Mouse (Mus musculus) cerebellum, adult 11-12 months (tissue): ENCODE data around the gene Mxi1.

Experiments
- DNase-seq: peaks from one replicate; pipeline ENCODE4 v3.0.0; 2022

Gene Mxi1

DNA sequence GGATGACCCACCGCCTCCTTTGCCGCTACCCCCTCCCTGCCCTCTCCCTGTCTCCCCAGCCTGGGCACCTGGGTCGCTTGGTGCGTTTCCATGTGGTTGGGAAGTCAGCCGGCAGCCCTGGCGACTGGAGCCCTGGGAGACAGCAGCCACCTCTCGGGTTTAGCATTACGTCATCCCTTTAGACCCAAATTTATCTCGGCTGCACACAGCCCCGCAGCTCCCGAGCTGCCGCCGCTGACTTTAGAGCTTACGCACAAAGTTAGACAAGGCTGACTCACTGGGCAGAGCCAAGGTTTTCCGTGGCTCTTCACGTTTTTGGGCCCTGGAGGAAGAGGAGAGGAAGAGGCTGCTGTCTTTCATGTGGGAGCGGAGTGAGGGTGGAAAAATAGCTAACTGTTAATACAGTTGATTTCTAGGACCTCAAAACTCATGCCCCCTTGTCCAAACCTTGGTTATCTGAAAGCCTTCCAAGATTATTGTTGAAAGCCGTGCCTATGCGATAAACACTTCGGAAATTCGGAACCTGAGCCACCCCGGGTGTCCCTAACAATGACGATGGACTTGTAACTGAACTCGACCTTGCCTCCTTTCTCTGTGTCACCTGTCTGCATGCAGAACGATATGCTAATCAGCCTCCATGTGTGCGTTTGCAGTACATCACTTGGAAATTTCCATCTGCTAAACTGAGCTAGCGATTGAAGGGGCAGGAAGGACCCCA, 15.4 kb downstream of the Mxi1 start:
- DNase-seq = peak; percentile 90

DNA sequence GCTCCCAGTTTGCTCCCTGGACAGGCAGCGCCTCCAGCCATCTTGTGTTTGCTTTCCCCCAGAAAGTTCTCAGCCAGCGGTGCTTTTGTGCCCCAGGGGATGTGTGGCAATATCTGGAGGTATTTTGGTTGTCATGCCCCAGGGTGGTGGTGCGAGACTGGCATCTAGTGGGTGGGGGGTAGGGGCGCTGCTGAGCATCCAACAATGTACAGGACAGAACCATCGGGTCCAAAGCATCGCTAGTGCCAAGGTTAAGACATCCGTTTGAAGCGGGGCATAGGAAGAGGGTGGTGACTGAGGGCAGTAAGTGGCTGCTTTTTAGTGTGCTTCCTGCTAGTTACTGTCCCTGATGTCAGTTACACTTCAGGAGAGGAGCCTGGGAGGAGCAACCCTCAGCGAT, 17.8 kb downstream of the Mxi1 start:
- DNase-seq = peak; percentile 66

DNA sequence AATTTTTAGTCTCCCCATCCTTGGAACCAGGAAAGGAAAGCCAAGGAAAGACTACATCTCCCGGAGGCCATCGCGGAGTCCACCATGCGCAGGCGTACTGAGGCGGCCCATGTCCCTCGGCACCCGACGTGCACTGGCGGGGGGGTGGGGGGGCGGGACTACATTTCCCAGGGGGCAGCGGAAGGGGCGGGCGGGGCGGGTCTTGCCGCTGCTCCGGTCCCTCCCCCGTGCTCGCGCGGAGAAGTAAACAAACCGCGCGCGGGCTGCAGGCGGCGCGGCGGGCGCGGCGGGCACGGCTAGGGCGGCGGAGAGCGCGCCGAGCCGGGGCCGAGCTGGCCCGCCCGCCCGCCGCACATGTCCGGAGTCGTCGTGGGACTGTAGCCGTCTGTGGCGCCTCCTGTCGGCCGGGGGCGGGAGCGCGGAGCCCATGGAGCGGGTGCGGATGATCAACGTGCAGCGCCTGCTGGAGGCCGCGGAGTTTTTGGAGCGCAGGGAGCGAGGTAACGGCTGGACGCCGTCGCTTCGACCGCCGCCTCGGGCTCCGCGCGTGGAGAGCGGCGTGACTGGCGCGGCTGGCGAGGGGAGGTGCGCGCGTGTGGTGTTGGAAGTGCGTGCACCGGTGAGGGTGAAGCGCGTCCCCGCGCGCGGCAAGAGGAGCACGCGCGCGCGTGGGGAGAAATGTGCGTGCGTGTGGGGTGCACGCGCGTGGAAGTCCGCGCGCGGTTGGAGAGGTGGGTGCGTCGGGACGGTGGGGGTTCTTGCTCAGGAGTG, 19.1 kb downstream of the Mxi1 start:
- peak; percentile 93 for DNase-seq

DNA sequence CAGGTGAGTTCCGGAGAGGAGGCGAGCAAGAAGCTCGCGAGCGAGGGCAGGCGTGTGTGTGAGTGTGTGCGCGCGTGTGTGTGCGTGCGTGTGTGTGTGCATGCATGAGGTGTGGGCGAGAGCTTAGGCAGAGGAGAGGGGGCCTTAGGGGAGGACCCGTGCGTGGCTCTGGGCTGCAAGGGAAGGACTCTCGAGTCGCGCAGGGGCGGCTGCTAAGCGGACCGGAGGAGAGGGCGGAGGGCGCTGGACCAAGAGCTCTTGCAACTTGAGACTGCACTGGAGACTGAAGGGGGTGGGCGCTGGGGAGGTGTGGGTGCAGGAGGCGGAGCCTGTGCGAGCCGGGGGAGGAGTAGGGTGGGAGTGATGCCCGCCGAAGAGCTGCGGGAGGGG, 19.7 kb downstream of the Mxi1 start:
- peak; percentile 88 for DNase-seq

DNA sequence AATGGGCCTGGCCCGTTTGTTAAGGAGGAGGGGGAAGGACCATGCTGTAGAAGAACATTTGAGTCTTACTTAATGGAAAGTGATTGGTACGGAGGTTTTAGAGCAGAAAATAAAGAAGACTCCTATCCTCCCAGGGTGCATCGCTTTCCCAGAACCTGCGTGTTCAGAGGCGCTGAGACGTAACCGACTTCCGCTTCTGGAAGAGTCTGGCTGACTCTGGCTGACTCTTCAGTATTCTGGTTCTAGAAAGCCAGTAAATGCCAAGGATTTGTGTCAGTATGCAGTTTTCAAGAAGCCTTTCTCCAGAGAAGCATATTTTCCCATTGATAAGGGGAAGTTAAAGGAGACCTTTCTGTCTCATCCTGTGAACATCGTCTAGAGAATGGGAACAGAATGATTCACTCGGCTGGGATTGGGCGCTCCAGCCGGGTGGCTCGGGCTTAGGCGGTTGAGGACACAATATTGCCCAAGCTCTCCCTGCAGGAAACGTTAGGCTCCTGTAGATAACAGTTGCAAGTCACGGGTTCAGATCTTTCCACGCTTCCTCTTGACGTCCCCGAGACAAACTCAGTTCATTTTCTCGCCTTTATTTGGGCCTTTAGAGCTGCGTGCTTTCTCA, 21.7 kb downstream of the Mxi1 start:
- DNase-seq = no peak

DNA sequence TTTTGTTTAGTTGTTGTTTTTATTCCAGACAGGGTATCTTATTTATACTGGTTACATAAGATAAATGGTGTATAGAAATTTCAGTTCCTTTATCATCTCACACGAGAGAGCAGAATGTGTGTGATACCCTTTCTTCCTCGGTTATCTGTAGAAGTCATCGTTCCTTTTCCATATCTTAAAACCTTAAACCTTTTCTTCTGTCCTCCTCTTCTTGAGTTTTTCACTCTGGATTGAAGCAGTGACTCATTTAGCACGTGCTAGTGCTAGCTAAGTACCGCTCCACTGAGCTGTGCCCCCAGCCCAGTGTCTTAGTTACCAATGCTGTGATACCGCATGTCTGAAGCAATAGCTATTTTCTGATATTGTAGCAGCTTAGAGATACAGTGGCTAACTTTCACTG, 23.4 kb downstream of the Mxi1 start:
- no peak for DNase-seq

DNA sequence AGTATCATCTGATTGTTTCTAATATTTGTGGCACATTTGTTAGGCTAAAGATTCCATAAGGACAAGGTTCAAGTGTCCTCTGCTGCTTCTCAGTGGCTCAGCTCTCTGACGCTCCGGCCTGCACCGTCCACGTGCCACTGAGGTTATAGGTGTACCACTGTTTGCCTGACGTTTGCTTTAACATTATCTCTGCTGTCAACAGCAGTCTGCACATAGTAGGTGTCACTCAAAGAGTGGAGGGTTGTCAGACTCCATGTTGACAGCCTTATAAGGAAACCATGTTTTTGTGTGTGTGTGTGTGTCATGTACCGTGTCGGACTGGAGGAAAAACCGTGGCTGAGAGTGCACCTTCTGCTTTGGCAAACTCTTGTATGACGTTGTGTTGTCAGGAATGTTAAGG, 24.9 kb downstream of the Mxi1 start:
- DNase-seq = no peak

DNA sequence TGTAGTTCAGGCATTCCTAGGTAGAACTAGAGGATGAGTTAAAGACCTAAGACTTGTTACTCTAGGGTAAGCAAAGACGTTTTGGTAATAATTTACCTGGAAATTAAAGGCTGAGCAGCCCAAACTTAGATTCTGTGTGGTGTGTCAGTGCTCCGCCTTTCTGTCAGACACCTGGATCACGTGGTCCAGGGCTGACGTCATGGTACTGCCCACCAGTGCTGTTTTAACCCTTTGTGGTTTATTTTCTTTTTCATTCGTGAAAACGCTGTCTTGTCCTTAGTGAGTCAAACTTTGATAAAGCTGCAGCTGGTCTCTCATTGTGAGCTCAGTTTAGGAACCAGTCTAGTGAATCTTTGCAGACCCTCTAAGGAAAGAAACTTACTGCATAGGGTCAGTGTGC, 30.1 kb downstream of the Mxi1 start:
- DNase-seq = no peak

DNA sequence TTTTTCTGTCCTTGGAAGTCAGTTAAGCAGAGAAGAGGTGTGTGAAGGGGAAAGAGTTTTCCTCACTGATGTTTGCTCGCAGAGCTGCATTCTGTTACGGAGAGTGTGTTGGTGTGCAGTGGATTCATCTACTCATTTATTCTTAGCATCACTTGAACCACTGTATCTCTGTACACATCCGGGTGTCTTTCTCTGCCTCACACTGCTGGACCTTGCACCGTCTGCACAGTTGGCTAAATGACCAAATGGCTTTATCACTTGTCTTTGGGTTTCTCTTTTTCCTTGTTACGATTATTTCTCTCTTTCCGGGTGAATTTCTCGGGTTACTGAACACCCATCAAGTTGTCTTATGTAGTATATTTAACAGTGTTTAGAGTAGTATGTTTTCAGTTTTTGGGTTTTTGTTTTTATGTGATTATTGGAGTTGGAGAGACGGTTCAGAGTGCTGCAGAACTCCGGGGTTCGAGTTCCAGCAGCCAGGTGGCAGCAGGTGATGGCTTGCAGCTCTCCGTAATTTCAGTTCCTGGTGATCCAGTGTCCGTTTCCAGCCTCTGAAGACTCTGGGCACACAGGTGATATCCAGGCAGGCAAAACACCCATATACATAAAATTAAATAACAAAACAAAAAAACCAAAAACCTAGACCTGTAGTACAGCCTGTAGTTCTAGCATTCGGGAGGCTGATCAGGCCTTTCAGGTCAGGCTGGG, 33.0 kb downstream of the Mxi1 start:
- DNase-seq = no peak

DNA sequence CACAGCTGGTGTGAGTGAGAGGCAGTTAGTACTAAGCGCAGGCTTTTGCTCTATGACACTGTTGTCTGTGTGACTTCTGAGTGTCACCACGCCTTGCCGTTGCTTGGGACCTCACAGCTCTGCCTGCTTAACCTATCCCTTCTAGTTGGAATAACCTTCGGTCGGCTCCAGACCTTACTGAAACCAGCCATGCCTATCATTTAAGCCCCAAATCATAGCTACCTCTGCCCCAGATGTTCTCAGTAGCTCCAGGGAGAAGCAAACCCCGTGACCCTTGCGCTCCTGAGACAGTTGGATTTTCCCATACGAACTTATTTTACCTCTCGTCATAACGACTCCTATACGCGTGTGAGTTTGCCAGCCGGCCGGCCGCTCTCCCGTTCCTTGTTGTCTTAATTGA, 33.7 kb downstream of the Mxi1 start:
- DNase-seq = no peak

DNA sequence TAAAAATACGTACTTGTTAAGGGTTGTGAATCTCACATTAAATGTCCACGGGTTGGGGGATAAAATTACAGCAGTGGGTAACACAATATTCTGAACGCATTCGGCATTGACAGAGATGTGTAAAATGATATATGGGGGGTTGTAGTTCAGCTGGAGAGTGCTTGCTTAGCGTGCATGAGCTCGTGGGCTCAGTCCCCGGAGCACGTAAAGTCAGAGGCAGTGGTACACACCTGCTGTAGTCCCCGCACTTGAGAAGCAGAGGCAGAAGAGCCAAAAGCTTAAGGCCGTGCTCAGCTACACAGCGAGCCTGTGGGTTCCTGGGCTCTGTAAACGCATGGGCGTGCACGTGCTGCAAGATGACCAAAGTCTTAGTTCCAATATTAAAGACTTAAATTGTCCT, 35.4 kb downstream of the Mxi1 start:
- DNase-seq = no peak

DNA sequence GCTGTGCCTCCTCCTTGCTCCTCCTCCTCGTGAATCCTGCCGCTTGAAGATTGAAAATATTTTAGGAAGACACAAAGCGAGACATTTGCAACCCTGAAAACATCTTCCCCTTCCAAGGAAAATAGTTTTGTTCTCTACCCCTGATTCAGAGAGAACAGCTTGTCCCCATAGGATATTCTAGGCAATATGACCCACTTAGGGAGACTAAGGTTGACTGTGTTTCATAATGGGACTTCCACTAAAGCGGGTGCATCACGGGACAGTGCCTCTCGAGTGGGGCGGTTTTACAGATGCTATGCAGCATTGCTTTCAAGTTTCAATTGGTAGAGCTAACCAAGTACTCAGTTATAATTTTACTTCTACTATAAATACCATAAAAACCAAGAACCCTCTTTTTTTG, 43.5 kb downstream of the Mxi1 start:
- no peak for DNase-seq

DNA sequence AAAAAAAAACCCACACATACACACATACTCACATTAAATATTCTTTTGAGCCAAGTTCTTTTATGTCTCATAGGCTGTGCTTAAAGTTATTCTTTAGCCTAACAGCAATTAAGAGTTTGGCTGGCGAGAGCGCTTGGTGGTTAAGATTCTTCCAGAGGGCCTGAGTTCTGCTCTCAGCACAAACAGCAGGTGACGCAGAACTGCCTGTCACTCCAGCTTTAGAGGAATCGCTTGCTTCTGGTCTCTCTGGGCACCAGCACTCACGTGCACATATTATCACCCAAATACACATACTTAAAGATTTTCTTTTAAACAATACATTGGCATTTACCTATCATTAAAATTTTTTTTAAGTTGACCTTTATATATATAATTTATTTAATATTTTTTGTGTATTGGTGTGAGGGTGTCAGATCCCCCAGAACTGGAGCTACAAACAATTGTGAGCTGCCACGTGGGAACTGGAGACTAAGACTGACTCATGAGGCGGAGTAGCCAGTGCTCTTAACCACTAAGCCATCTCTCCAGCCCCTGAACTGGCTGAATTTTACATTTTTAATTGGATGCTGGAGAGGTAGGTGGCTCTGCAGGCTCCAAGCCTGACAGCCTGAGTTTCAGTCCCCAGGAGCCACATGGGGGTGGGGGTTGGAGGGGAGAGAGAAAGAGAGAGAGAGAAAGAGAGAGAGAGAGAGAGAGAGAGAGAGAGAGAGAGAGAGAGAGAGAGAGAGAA, 44.1 kb downstream of the Mxi1 start:
- DNase-seq = peak; percentile 51

DNA sequence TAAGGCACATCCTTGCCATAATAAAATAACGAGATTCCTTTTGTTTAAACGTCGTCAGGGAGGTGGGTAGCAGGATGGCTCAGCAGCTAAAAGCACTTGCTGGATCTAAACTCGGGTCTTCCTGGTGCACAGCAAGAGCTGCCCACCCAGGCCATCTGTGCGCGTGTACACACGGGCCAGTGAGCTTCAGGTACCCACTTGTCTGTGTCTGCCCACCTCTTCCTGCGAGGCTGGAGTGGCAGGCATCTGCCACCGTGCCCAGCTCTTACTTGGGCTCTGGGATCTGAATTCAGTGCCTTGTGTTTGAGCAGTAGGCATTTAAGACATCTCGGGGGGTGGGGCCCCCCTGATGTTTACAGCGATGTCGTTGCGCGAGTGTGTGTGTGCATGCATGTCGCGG, 44.7 kb downstream of the Mxi1 start:
- DNase-seq = peak; percentile 77

DNA sequence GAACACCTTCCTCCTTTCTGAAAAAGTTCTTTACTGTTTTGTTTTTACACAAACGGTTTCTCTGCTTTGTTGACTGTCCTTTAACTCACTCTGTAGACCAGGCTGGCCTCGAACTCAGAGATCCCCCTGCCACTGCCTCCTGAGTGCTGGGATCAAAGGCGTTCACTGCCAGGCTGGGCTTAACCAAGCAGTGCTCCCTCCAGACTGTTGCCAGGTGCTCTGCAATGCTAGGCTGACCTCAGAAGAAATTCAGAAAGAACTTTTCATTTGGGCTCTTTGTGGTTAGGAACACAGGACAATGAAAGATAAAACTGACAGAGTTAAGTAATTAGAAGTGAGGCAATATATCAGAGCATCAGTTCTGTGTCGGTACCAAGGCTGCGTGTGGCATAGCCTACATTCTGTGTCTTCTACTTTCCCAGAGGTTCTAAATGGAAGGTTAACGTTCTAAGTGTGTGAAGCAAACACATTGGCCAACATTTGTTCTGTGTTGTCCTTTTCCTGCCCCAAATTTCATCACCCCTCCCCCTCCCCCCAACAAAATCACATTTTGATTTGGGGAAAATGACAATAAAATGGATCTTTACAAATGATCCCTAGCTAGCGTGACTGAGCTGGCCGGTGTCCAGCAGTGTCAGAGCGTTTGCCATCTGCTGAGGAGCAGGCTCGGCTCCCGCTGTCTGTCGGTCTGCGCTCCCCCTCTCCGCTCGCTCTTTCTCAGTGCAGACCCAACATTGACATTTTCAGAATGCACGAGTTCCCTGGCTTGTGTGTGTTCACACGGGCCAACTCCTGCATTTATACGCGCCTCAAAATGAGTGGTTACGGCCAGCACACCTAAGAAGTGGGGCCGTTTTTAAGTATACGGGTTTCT, 49.1 kb downstream of the Mxi1 start:
- DNase-seq = peak; percentile 89

DNA sequence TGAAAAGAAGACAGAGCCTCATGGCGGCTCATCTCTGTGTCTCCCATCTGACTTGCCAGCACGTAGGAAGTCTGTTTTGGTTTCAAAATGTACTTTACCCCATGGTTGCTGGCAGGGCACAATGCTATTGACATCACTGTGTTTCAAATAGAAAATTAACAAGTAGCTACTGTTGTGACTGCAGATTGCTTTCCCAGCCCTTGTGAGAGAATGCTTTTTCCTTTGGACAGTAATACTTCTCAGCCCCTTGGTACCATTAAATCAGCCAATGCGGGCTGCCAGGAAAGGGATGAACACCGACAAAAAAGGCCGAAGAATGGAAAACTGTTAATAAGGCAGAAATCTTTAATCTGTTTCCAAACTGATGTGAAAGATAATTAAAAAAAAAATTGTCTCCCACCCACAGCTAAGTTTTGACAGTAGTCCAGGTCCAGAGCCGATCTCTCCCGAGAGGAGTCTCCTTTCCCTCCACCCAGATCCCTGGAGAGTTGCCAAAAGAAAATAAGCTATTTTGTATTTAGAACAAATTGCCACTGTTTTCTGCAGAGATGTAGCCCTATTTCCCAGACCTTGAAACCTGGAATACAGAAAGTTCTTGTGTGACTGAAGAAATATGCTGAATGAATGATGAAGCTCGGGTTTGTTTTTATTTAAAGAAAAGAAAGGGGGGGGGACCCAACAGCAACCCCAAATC, 50.1 kb downstream of the Mxi1 start:
- DNase-seq = peak; percentile 82

DNA sequence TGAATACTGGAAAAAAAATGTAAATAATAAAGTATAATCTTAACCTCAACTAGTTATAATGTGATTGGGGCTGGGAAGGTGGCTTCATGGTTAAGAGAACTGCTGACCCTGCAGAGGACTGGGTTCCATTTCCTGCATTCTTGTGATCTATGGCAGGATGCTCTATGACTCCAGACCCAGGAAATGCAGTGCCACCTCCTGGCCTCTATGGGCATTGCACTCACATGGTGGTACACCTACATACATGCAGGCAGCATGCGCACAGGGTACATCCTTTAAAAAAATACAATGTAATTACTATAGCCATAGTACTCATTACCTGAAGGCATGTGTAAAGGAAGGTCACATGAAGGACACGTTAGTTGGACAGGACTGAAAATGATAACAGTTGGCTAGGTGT, 52.6 kb downstream of the Mxi1 start:
- DNase-seq = peak; percentile 62

DNA sequence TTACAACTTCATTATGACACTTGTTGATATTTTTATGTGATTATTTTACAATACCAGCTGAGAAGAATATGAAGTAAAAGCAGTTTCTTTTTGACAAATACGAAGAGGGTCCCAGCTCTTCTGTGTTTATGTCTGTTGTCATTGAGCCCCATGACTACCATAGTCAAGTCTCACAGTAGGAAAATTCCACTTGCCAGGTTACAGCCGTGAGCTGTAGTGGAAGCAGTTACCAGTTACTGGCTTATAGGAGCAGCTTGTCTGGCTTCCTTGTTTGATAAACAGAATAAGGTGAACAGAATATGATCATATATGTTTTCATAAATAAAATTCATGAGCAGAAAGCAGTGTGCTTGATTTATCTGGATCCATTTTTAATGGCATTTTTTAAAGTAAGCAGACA, 54.2 kb downstream of the Mxi1 start:
- no peak for DNase-seq

DNA sequence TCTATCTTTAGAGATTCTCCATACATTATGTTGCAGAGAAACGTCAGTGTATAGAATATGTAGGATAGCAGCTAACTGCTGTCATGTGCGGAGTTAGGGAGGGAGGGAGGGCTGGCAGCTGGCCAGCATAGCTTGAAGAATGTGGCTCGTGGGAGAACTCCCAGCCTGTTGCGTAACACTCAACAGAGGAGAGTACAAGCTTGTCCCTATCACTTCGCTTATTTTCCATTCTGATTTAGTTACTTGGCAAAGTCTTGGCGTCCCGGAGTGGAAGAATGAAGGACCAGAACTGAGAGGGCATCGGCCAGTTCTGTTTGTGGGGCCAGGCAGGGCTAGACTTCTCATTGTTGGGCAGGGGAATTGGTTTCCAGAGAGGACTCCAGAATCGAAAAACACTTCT, 54.6 kb downstream of the Mxi1 start:
- peak; percentile 70 for DNase-seq

DNA sequence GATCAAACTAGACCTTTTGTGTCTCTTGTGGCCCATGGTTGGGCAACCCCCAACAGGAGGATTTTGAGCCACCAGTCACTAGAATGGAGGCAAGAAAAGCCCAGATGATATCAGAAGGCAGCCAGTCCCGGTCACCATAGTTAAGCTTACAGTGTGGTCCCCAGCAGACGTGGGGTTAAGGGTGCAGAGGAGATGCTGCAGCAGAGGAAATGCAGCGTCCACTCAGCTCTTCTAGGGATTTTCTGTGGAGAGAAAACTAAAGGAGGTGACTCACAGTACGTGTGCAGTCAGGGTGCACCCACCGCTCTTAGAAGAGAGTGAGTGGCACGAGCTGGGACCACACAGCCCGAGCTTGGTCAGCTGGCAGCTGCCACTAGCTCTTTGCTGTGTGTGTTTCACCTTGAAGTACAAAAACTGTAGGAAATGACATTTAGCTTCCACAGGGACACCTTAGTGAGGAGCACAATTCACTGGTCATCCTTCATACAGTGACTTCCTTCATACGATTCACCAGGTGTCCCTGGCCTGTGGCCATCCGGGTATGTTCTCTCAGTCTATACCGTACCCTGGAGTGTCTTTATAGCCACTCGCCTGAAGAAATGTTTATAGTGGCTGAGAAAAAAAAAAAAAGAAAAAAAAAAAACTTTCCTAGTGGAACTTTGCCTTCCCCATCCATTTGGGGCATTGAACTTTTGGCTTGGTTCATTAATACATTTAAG, 55.9 kb downstream of the Mxi1 start:
- peak; percentile 42 for DNase-seq

DNA sequence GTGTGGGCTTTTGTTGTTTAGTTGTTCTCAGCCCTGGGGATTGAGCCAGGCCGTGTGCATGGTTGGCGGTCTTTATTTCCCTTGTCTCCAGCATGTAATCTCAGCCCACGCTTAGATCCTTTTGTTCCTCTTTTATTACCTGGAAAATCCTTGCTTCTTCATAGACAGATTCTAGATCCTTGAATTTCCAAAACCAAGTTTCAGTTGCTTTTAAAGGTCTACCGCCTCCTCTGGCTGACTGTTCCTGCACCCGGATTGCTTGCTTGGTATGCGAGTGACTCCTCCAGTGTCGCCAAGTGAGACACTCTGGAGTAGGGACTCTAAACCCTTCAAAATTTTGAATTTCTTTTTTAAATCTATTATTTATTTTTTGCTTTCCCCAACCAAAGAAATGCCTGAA, 56.6 kb downstream of the Mxi1 start:
- no peak for DNase-seq
